9 mouse cellular contexts compared by ENCODE assay signal in genomic region chr10:41573190-41573589, GRCm38 (mm10). TPM values are rescaled to one million over a fixed set of nuclear protein-coding genes. Genes with fewer than 3 reads are reported as not detected.
DNase-seq lines count a peak whose midpoint lies in the region; ATAC-seq lines count a peak whose summit lies in the region.
"Had no signal": no experiment of that assay in that cellular context is flagged by ENCODE, and none has a peak within 500 bp of the region (broad histone marks: within the 10 kb centered on the region; RNA-seq: fewer than 3 reads in every experiment).

No protein-coding gene starts in this region.

- H3K36me3 ChIP-seq in hindbrain, embryonic 10.5 days, result no peaks in the 10 kb centered on the region
- no peaks in the 10 kb centered on the region for H3K36me3 ChIP-seq in hindbrain, embryonic 16.5 days (ENCODE audit: control insufficient read depth, insufficient read depth, low read length)
- H3K36me3 ChIP-seq: embryonic facial prominence, embryonic 12.5 days had no signal

- no peak overlapping the region for H3K4me3 ChIP-seq in hindbrain, embryonic 10.5 days
- no peak overlapping the region for H3K4me3 ChIP-seq in hindbrain, embryonic 16.5 days (ENCODE audit: low read length)
- H3K4me3 ChIP-seq: embryonic facial prominence, embryonic 12.5 days had no signal

- 28% methylated on average over 6 of the region's 6 CpGs for WGBS in hindbrain, embryonic 10.5 days
- 29% methylated on average over 6 of the region's 6 CpGs for WGBS in hindbrain, embryonic 16.5 days

- no peak for DNase-seq in hindbrain, embryonic 10.5 days (ENCODE audit: low spot score)
- peak; percentile 42 to 62 for DNase-seq in urinary bladder, postnatal 4 days (ENCODE audit: low spot score in 2 of 2)
- no peak for DNase-seq in urinary bladder, postnatal 10 days (ENCODE audit: low spot score)
- peak; percentile 57 for DNase-seq in lung, postnatal 10 days
- DNase-seq in Muller cell, postnatal 12 days (ENCODE audit: inconsistent ontology term), result no peak
- DNase-seq in ovary, postnatal 14 days (ENCODE audit: low spot score), result no peak
- DNase-seq in cerebellum, adult 9-11 months, result no peak

- peak overlapping the region; percentile 4; the same call in 1 of the 2 replicates for H3K27ac ChIP-seq in hindbrain, embryonic 10.5 days
- no peak overlapping the region for H3K27ac ChIP-seq in hindbrain, embryonic 16.5 days (ENCODE audit: low read depth, low read length)
- H3K27ac ChIP-seq: embryonic facial prominence, embryonic 12.5 days had no signal

- no peak for ATAC-seq in hindbrain, embryonic 16.5 days

- no peak overlapping the region for H3K9ac ChIP-seq in hindbrain, embryonic 16.5 days (ENCODE audit: low read depth, low read length)
- H3K9ac ChIP-seq: embryonic facial prominence, embryonic 12.5 days had no signal

- H3K27me3 ChIP-seq in hindbrain, embryonic 10.5 days (ENCODE audit: insufficient read depth, poor library complexity, severe bottlenecking), result no peaks in the 10 kb centered on the region
- H3K27me3 ChIP-seq in hindbrain, embryonic 16.5 days (replicated peaks; ENCODE audit: control insufficient read depth, insufficient read depth, low read length), result no peaks in the 10 kb centered on the region
- H3K27me3 ChIP-seq: embryonic facial prominence, embryonic 12.5 days had no signal

- no peaks in the 10 kb centered on the region for H3K9me3 ChIP-seq in hindbrain, embryonic 10.5 days
- no peaks in the 10 kb centered on the region for H3K9me3 ChIP-seq in hindbrain, embryonic 16.5 days (ENCODE audit: control insufficient read depth, low read length)
- H3K9me3 ChIP-seq: embryonic facial prominence, embryonic 12.5 days had no signal

- peaks cover 7% of the 10 kb centered on the region for H3K4me1 ChIP-seq in hindbrain, embryonic 10.5 days (replicated peaks)
- H3K4me1 ChIP-seq in hindbrain, embryonic 16.5 days (ENCODE audit: control insufficient read depth, insufficient read depth, low read depth, low read length), result no peaks in the 10 kb centered on the region

- no peak overlapping the region for H3K4me2 ChIP-seq in hindbrain, embryonic 16.5 days (ENCODE audit: low read length)
- H3K4me2 ChIP-seq: embryonic facial prominence, embryonic 12.5 days had no signal

RNA-seq across cellular contexts. Expression of gene Cd164, which starts 54.0 kb away (rescaled TPM):
- 87.6 and 110 TPM in 2 replicates for polyA plus RNA-seq in hindbrain, embryonic 10.5 days (2016; fragmentation: Nextera tagmentation; extraction: Ambion mirVana)
- 57.2 and 62.9 TPM in 2 replicates for polyA plus RNA-seq in hindbrain, embryonic 16.5 days (2015; fragmentation: Nextera tagmentation; extraction: Ambion mirVana)

Comparison
In these comparisons a context has a peak if more than half of its experiments do, and no peak if none do; other contexts are left out.
1. DNase-seq: peak in urinary bladder, postnatal 4 days (2 of 2) and lung, postnatal 10 days (single experiment); none in hindbrain, embryonic 10.5 days (single experiment), urinary bladder, postnatal 10 days (single experiment), Muller cell, postnatal 12 days (single experiment), ovary, postnatal 14 days (single experiment) and cerebellum, adult 9-11 months (single experiment).